Mouse (Mus musculus) embryo, embryonic 10.5 days (tissue): ENCODE measurements around the gene Cpt1b.
A peak's percentile ranks its signal among the peaks of the same experiment; 100 is the strongest.
"Not testable (repeated sequence)": the region's sequence is repeated elsewhere in the genome, so short reads cannot be mapped to it uniquely, and the experiment has no call there.

Experiments used
- DNase-seq: peaks from one replicate; pipeline ENCODE4 v3.0.0-alpha.2; 2015; ENCODE audit warnings: low spot score

The Cpt1b gene

GRCm38 (mm10) chr15:89431806-89432205 lies 6.1 kb upstream of the Cpt1b start:
- DNase-seq = no peak

GRCm38 (mm10) chr15:89431271-89431670 lies 5.6 kb upstream of the Cpt1b start:
- no peak for DNase-seq

GRCm38 (mm10) chr15:89430771-89431170 lies 5.1 kb upstream of the Cpt1b start:
- DNase-seq = not testable (repeated sequence)

GRCm38 (mm10) chr15:89430341-89430740 lies 4.7 kb upstream of the Cpt1b start:
- peak; percentile 20 for DNase-seq

DNA sequence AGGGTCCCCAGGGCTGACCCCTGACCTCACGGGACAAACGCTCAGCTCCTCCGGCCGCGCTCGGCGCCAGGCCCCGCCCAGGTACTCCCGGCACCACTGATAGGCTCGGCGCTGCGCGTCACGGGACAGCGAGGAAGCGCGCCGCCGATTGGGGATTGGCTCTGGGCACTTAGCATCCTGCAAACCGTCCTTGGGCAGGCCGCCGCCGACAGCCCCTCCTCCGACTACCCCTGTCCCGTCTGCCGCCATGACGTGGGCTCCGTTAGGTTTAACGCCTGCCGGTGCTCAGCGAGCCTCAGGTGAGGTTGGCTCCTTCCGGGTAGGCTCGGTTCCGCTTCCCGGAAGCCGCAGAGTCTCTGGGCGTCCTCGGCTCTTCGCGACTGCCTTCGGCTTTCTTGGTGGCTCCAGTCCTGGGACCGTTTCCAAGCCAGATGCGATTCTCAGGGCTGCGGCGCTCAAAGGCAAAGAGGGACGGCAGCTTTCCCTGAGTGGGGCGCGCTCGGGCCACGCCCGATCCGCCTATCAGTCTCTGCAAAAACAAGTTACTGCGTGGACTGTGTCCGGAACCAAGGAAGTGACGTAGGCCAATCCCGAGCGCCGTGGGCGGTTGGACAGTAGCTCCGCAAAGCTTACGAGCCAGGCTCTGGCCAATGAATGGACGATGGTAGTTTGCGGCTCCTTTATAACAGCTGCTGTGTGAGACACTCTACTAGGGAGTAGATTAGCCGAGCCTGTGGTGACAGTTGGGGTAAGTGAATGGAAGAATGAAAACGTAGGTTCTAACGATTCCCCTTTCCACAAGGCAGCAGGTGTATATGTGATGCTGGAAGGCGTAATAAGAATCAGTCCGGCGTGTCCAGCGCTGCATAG lies 3.9 kb upstream of the Cpt1b start, which contains the start of the genes C730034F03Rik, Gm44502 and Chkb:
C730034F03Rik (plus strand) TSS at position 238 of the 870 bp plus-strand sequence.
Gm44502 (minus strand) TSS at position 345 of the 870 bp plus-strand sequence.
Chkb (minus strand) TSS at position 557 of the 870 bp plus-strand sequence.
- DNase-seq = peak; percentile 95

GRCm38 (mm10) chr15:89428821-89429351 lies 3.2 kb upstream of the Cpt1b start:
- no peak for DNase-seq

- no peak for DNase-seq
Observed at GRCm38 (mm10) chr15:89428136-89428790, 2.6 kb upstream of the Cpt1b start.

DNA sequence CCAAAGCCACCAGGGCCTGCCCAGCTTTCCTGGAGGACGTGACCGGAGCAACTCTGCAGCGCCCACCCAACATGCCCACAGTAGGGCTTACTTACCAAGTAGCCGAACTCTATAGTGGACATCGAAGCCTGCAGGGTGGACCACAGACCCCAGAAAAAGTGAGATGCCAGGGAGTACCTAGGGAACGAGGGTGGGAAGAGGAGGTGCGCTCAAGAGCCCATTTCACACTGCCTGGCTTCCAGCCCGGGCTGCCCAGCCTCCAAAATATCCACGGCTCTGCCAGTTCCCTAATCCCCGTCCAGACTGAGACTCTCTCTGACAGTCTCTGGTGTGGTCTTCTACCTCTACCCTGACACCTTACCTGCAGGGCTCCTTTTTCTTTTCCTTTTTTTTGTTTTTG lies 1.1 kb upstream of the Cpt1b start:
- DNase-seq = no peak

DNA sequence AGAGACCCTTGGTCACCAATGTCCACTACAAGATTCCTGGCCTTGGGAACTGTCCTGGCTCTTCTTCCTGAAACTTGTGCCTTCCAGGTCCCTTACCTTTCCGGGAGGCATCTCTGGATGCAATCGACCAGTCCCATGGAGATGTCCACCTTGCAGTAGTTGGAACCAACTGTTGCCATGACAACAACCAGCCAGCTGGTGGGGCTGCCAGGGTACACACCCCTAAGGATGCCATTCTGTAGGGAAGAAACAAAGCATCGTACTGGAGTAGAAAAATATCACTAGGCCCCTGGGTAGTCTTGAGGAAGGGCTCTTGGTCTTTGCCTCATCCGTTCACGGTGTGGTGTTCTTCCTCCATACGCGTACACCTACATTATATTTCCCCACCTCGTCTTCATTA lies 1.0 kb downstream of the Cpt1b start:
- no peak for DNase-seq

GRCm38 (mm10) chr15:89421938-89422337 lies 3.7 kb downstream of the Cpt1b start:
- no peak for DNase-seq

- DNase-seq = no peak
Observed at GRCm38 (mm10) chr15:89415282-89415681, 10.4 kb downstream of the Cpt1b start.

DNA sequence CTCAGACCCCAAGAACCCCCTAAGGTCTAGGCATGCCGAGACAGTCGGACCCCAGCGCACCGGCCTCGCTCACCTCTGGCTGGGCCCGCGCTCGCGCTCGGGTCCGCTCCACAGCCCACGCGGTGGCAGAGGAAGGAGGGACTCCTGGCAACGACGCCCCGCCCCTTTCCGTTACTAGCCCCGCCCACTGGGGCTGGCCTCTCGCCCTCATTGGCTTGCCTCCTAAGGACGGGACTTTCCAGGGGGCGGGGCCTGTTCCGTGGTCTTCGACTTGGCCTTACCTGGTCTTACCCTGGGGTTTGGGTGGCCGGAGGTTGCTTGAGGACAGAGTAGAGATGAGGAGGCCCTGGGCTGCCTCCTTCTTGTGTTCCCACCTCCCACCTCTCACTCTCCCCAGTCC lies 15.5 kb downstream of the Cpt1b start, which contains the start of gene Syce3:
Syce3 (minus strand) TSS at position 386 of the 400 bp plus-strand sequence.
- DNase-seq = no peak

DNA sequence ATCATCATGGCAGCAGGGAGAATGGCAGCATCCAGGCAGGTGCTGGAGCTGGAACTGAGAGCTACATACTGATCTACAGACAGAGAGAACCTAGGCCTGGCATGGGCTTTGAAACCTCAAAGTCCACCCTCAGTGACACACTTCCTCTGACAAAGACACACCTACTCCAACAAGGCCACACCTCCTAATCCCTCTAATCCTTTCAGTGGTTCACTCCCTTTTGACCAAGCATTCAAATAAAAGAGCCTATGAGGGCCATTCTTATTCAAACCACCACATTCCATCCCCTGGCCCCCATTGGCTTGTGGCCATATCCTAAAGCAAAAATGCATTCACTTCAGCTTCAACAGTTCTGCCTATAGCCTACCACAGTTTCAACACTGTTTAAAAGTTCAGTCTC lies 19.0 kb downstream of the Cpt1b start:
- no peak for DNase-seq

DNA sequence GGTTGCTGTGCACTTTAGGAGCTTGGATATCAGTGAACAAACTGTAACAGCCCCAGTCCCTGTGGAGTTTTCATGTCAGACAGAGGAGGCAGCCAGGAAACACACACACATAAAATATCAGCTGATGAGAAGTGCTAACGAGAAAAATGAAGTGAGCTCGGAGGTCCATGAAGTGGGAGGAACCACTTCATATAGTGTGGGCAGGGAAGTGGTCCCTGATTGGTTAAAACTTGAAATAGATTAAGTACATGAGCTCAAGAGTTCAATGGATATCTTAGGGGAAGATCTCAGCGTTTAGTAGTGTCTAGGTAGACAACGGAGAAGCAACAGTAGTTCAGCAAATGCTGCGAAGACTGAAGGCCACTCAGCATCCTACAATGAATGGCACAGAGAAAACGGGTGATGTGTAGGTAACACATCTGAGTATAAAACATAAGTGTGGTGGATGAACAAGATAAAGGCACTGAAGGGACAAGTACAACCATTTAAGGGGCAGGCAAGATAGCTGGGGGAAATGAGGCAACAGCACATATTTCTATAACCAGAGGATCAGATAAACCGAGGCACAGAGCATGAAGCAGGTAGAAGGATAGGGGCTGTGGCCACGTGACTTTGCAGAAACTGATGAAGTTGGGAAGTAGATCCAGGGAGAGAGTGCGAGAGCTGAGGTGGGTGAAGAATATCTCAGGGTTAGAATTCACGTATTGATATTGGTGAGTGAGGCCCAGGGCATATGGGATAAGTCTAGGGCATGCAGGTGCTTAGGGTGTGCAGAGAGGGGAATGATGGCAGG lies 20.6 kb downstream of the Cpt1b start:
- no peak for DNase-seq

GRCm38 (mm10) chr15:89402471-89402870 lies 23.2 kb downstream of the Cpt1b start:
- DNase-seq = no peak

- DNase-seq = no peak
Observed at GRCm38 (mm10) chr15:89399716-89400115, 25.9 kb downstream of the Cpt1b start.

GRCm38 (mm10) chr15:89398146-89398545 lies 27.5 kb downstream of the Cpt1b start:
- no peak for DNase-seq

DNA sequence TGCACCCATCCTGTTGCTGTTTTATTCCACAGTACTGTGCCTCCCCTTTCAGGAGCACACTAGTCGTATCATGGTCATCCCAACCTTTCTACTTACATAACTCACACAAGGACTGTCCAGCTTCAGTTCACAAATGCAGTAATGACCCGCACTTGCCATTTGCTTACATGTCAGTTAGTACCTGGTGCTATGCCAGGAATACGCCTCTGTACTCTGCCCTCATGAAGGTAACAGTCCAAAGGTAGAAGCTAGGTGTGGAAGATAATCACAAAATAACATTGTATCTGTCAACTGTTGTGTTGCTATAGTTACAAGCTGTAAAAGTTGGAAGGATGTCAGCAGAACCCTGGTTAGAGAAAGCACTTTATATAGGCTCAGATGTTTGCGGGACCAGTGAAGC lies 28.8 kb downstream of the Cpt1b start:
- no peak for DNase-seq

DNA sequence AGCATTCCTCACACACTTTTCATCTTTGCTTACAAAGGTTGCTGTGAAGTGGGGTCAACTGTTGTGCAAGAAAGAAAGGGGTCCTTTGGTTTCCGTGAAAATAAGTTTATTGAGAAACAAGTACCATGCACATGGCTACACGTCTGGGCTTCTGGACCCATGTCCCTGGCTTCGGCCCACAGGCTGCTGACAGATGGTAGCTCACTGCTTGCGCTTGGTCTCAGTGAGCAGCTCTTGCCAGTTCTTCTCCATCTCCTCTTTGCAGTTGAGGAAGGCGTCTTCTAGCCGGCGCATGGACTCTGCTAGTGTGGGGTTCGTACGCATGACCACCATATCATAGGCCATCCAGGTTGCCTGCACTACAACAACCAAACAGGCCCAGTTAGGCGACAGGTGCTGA lies 35.6 kb downstream of the Cpt1b start:
- no peak for DNase-seq

DNA sequence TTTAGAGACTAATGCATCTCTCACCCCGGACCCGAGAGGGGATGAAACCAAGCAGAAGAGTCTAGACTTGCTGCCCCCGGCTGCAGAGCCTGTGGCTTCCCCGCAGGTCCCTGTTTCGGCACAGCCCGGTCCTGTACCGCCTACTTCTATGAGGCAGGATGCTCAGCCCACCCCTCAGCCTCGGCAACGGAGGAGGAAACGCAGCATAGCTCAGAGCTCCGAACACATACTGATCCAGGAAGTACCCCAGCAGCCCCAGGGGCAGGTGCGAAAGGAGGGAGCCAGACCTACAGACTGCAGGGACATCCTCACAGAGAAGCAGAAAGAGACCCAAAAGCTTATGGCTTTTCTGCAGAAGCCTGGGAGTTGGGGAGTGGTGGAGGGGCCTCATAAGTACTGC lies 38.5 kb downstream of the Cpt1b start:
- no peak for DNase-seq

DNA sequence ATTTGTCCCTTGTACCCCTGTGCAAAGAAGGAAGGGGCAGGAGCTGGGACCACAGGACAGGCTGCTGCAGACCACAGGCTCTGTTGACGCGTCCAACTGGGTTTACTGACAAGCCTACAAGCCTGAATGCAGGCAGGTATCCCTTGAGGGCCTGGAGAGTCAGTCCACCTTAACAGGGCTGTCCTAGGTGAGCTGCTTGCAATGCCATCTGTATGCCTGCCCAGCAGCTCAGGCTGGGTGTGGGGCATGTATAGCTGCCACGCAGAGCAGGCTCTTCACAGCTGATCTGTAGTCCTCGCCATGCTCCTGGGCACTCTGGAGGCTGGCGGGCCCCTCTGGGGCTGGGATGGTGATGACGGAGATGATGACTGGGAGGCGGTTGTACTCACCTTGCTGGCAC lies 41.0 kb downstream of the Cpt1b start, which contains the start of gene Klhdc7b:
Klhdc7b (plus strand) TSS at position 301 of the 400 bp plus-strand sequence.
- no peak for DNase-seq

- DNase-seq = peak; percentile 15
Observed at GRCm38 (mm10) chr15:89379429-89379828, 46.2 kb downstream of the Cpt1b start.
